ENCODE assay signal across 11 mouse cellular contexts in the genomic region with DNA sequence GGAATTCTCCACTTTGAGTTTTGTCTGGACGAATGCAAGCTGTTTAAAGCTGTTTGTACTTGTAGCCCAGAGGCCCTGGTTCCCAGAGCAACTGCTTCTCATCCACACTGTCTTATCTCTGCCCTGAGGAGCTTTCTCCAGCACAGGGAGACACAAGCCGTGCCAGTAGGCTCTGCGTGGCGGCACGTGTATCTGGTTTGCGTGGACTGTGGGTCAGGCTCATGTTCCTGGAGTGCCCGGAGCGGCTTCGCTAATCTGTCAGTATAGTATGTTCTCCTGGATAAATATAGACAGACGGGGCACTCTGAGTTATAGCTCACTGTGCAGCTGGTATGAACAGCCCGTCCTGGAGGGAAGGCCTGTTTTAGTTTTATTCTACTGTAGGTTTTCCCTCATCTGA.
DNase-seq lines count a peak whose midpoint lies in the region; ATAC-seq and TF ChIP-seq lines count a peak whose summit lies in the region.
"Had no signal": no experiment of that assay in that cellular context is flagged by ENCODE, and none has a peak within 500 bp of the region (broad histone marks: within the 10 kb centered on the region; RNA-seq: fewer than 3 reads in every experiment).

No protein-coding gene starts in this region.

- H3K4me3 ChIP-seq in kidney, postnatal 0 days (replicated peaks; ENCODE audit: low read depth, low read length) = no peak overlapping the region
- no peak overlapping the region for H3K4me3 ChIP-seq in embryonic facial prominence, embryonic 15.5 days (replicated peaks)
- H3K4me3 ChIP-seq in heart, embryonic 11.5 days (ENCODE audit: low read depth, low read length) = peak overlapping the region; percentile 19; the same call in 1 of the 2 replicates
- H3K4me3 ChIP-seq: erythroblast, embryonic 14.5 days; midbrain, embryonic 12.5 days had no signal

- no peak overlapping the region for H3K4me2 ChIP-seq in kidney, postnatal 0 days (ENCODE audit: low read length)
- no peak overlapping the region for H3K4me2 ChIP-seq in embryonic facial prominence, embryonic 15.5 days (replicated peaks)
- H3K4me2 ChIP-seq in heart, embryonic 11.5 days = peak overlapping the region; percentile 55
- H3K4me2 ChIP-seq: midbrain, embryonic 12.5 days had no signal

- DNase-seq in kidney, postnatal 0 days (ENCODE audit: low spot score) = peak; percentile 55
- no peak for DNase-seq in kidney, adult 8-10 months
- DNase-seq in layer of hippocampus, postnatal 25 days (ENCODE audit: extremely low spot score in 1 of 2, low spot score in 1 of 2) = peak; percentile 24 to 36
- DNase-seq in cerebellum, adult 11-12 months = no peak
- DNase-seq in cerebellum, adult 11 months = no peak
- DNase-seq: adrenal gland, postnatal 25 days had no signal

- H3K27me3 ChIP-seq in kidney, postnatal 0 days (ENCODE audit: insufficient read depth, low read length) = no peaks in the 10 kb centered on the region
- no peaks in the 10 kb centered on the region for H3K27me3 ChIP-seq in embryonic facial prominence, embryonic 15.5 days
- H3K27me3 ChIP-seq in heart, embryonic 11.5 days (ENCODE audit: control insufficient read depth, insufficient read depth, low read length) = no peaks in the 10 kb centered on the region
- H3K27me3 ChIP-seq: midbrain, embryonic 12.5 days had no signal

- 54% methylated on average over 11 of the region's 11 CpGs for WGBS in kidney, postnatal 0 days
- WGBS in embryonic facial prominence, embryonic 15.5 days = 36% methylated on average over 11 of the region's 11 CpGs
- 31% methylated on average over 11 of the region's 11 CpGs for WGBS in heart, embryonic 11.5 days (ENCODE audit: insufficient replicate concordance)

- TF ChIP-seq CTCF in kidney, postnatal 0 days (IDR thresholded peaks at IDR 0.05; ENCODE audit: low read depth) = no peak

- no peak overlapping the region for H3K27ac ChIP-seq in kidney, postnatal 0 days
- H3K27ac ChIP-seq in embryonic facial prominence, embryonic 15.5 days (replicated peaks) = peak overlapping the region; percentile 55; the same call in 1 of the 2 replicates
- peak overlapping the region; percentile 67 for H3K27ac ChIP-seq in heart, embryonic 11.5 days (ENCODE audit: low read depth, low read length)
- H3K27ac ChIP-seq: midbrain, embryonic 12.5 days had no signal

- H3K9me3 ChIP-seq in kidney, postnatal 0 days (replicated peaks; ENCODE audit: low read length) = no peaks in the 10 kb centered on the region
- no peaks in the 10 kb centered on the region for H3K9me3 ChIP-seq in embryonic facial prominence, embryonic 15.5 days (replicated peaks)
- H3K9me3 ChIP-seq in heart, embryonic 11.5 days (replicated peaks; ENCODE audit: control insufficient read depth, low read length) = no peaks in the 10 kb centered on the region
- H3K9me3 ChIP-seq: midbrain, embryonic 12.5 days had no signal

- no peak overlapping the region for H3K9ac ChIP-seq in kidney, postnatal 0 days (ENCODE audit: low read depth, low read length)
- H3K9ac ChIP-seq in embryonic facial prominence, embryonic 15.5 days = no peak overlapping the region
- peak overlapping the region; percentile 16; the same call in 1 of the 2 replicates for H3K9ac ChIP-seq in heart, embryonic 11.5 days (ENCODE audit: low read depth, low read length)
- H3K9ac ChIP-seq: midbrain, embryonic 12.5 days had no signal

- 0 out of 2 replicates have a peak, but pooled peaks cover 6% of the 10 kb centered on the region for H3K4me1 ChIP-seq in kidney, postnatal 0 days (replicated peaks; ENCODE audit: insufficient read depth, low read length)
- H3K4me1 ChIP-seq in embryonic facial prominence, embryonic 15.5 days = no peaks in the 10 kb centered on the region; the same call in 1 of the 2 replicates
- H3K4me1 ChIP-seq in heart, embryonic 11.5 days (ENCODE audit: control insufficient read depth, insufficient read depth, low read length) = peaks cover 24% of the 10 kb centered on the region

- ATAC-seq in kidney, postnatal 0 days (replicated peaks; ENCODE audit: low FRiP score, low read depth) = 0 out of 2 replicates have a peak, but pooled peaks have one; percentile 17
- ATAC-seq in embryonic facial prominence, embryonic 15.5 days (ENCODE audit: insufficient number of reproducible peaks, low FRiP score, low TSS enrichment, low read depth) = peak; percentile 25; the same call in 1 of the 2 replicates
- ATAC-seq in heart, embryonic 11.5 days (replicated peaks; ENCODE audit: insufficient number of reproducible peaks, low FRiP score, low TSS enrichment) = peak; percentile 57; the same call in 1 of the 2 replicates
- no peak for ATAC-seq in cerebellum, adult (ENCODE audit: insufficient number of reproducible peaks, low FRiP score, low TSS enrichment)

- H3K36me3 ChIP-seq in kidney, postnatal 0 days (ENCODE audit: insufficient read depth, low read length) = no peaks in the 10 kb centered on the region
- H3K36me3 ChIP-seq in embryonic facial prominence, embryonic 15.5 days = no peaks in the 10 kb centered on the region
- no peaks in the 10 kb centered on the region for H3K36me3 ChIP-seq in heart, embryonic 11.5 days (ENCODE audit: control insufficient read depth, insufficient read depth, low read length)
- H3K36me3 ChIP-seq: midbrain, embryonic 12.5 days had no signal

Comparison
In these comparisons a context has a peak if more than half of its experiments do, and no peak if none do; other contexts are left out.
1. DNase-seq: peak in kidney, postnatal 0 days (single experiment) and layer of hippocampus, postnatal 25 days (2 of 2); none in kidney, adult 8-10 months (0 of 2), cerebellum, adult 11-12 months (single experiment) and cerebellum, adult 11 months (single experiment).